Mouse (Mus musculus): ENCODE data around the gene Rpl41. TPM values are rescaled to one million over a fixed set of nuclear protein-coding genes. Genes with fewer than 3 reads are reported as not detected.

Gene Rpl41
- polyA plus RNA-seq, 1 experiment: not detected

DNA sequence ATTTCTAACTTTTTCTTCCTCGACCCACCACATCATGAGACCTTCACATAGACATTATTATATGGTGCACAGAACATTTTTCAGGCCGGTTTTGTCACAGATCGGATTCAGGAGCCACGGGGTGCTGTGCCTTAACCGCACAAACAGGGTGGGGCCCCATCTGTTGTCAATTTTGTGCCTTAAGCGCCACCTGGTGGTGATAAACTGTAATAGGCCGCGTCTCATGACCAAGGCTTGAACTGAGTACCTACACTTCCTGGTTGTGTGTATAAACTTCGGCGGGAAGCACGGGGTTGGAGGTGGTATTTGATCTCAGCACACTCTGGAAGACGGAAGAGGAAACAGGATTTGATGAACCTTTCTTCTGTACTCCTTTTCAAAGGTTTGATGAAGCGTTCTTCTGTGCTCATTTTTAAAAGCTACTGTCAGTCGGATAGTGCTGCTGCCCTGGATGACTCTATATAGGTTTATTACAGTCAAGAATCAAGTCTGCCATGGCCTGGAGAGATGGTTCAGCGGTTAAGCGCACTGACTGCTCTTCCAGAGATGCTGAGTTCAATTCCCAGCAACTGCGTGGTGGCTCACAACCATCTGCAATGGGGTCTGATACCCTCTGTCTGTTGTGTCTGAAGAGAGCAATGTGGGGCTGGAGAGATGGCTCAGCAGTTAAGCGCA is 12.7 kb downstream of the Rpl41 start:
- H3K27ac ChIP-seq (ENCODE audit: insufficient read depth, low read depth, low read length): no peak overlapping the region
- 15% methylated on average over 18 of the region's 18 CpGs for WGBS
- TF ChIP-seq POLR2A (IDR thresholded peaks at IDR 0.05; ENCODE audit: insufficient read depth, low read depth, low read length) (no peak), CTCF (IDR thresholded peaks at IDR 0.05; ENCODE audit: insufficient read depth, low read depth, low read length) (peak; percentile 61; the same call in 1 of the 2 replicates)
- no peak overlapping the region for H3K4me3 ChIP-seq (ENCODE audit: insufficient read depth, low read depth, low read length)
- H3K4me1 ChIP-seq (ENCODE audit: control insufficient read depth, insufficient read depth, low read length): peaks cover 4% of the 10 kb centered on the region; the same call in 1 of the 2 replicates

DNA sequence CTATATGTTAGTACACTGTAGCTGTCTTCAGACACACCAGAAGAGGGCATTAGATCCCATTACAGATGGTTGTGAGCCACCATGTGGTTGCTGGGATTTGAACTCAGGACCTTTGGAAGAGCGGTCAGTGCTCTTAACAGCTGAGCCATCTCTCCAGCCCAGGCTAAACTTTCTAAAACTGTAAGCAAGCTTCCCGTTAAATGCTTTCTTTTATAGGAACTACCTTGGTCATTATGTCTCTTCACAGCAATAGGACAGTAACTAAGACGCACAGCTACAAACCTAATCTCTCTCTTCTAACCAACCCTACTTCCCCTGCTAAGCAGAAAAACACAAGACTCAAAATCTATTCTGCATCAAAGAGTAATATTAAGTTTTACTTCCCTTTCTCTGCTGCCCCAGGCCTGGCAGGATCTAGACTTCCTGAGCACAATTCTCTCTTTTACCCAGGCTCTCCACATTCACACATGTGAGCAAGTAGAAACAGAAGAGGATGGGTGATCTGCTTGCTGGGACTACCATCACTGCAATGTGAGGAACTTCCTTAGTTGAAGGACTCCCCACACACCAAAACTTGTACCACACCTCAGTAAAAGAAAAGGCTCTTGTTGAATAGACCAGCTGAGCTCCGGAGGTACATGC is 13.4 kb downstream of the Rpl41 start:
- WGBS: 69% methylated on average over 4 of the region's 4 CpGs
- TF ChIP-seq POLR2A (IDR thresholded peaks at IDR 0.05; ENCODE audit: insufficient read depth, low read depth, low read length) (no peak), CTCF (IDR thresholded peaks at IDR 0.05; ENCODE audit: insufficient read depth, low read depth, low read length) (no peak)
- Histone ChIP-seq H3K27ac (ENCODE audit: insufficient read depth, low read depth, low read length) (no peak overlapping the region), H3K4me3 (ENCODE audit: insufficient read depth, low read depth, low read length) (no peak overlapping the region), H3K4me1 (ENCODE audit: control insufficient read depth, insufficient read depth, low read length) (peaks cover 4% of the 10 kb centered on the region; the same call in 1 of the 2 replicates)

DNA sequence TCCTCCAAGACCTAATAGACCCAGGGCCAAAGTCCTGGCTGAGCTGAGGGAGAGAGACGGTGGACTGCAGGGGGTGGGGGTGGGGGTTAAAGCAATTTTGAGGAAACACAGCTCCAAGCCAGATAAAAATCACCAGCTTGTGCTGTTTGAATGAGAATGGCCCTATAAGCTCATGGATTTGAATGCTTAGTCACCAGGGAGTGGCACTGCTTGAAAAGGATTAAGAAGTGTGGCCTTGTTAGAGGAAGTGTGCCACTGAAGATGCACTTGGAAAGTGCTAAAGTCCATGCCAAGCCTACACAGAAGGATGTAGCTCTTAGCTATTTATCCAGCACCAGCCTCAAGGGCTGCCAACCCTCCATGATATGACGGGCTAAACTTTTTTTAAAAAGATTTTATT is 13.9 kb downstream of the Rpl41 start:
- no peak overlapping the region for H3K4me3 ChIP-seq (ENCODE audit: insufficient read depth, low read depth, low read length)
- H3K27ac ChIP-seq (ENCODE audit: insufficient read depth, low read depth, low read length): no peak overlapping the region
- WGBS: 83% methylated on average over 2 of the region's 2 CpGs
- TF ChIP-seq POLR2A (IDR thresholded peaks at IDR 0.05; ENCODE audit: insufficient read depth, low read depth, low read length): no peak
- no peak for TF ChIP-seq CTCF (IDR thresholded peaks at IDR 0.05; ENCODE audit: insufficient read depth, low read depth, low read length)
- peaks cover 4% of the 10 kb centered on the region; the same call in 1 of the 2 replicates for H3K4me1 ChIP-seq (ENCODE audit: control insufficient read depth, insufficient read depth, low read length)

DNA sequence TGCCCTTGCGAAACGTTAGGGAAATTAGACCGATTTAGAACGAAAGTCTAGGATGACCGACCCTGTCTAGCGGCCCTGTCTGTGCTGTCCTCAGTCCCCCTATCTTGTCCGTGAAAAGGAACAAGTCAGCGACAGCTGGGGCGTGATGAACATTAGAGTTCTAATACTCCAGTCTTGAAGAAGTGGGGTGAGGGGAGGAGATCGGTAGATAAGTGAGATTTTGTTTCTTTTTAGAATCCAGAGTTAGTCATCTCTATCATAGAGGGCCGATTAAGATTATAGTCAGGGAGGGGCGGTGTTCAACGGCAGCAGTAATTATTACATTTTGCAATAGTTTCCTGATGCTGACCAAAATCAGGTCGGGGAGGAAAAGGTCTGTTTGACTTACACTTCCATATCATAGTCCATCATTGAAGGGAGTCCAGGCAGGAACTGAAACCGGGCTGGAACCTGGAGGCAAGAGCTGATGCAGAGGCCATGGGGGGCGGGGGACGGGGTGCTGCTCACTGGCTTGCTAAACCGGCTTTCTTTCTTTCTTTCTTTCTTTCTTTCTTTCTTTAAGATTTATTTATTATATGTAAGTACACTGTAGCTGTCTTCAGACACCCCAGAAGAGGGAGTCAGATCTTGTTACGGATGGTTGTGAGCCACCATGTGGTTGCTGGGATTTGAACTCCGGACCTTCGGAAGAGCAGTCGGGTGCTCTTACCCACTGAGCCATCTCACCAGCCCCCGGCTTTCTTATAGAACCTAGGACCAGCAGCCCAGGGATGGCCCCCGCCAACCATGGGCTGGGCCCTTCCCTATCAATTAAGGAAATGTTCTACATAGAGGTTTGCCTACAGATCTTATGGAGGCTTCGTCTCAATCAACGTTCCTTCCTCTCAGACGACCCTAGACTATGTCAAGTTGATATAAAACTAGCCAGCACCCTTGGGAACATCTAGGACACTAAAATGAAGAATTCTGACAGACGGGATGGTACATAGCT is 22.4 kb downstream of the Rpl41 start:
- Histone ChIP-seq H3K4me1 (ENCODE audit: control insufficient read depth, insufficient read depth, low read length) (peaks cover 9% of the 10 kb centered on the region), H3K4me3 (ENCODE audit: insufficient read depth, low read depth, low read length) (peak overlapping the region; percentile 80), H3K27ac (ENCODE audit: insufficient read depth, low read depth, low read length) (no peak overlapping the region)
- TF ChIP-seq CTCF (IDR thresholded peaks at IDR 0.05; ENCODE audit: insufficient read depth, low read depth, low read length) (no peak), POLR2A (IDR thresholded peaks at IDR 0.05; ENCODE audit: insufficient read depth, low read depth, low read length) (no peak)
- 28% methylated on average over 28 of the region's 28 CpGs for WGBS

DNA sequence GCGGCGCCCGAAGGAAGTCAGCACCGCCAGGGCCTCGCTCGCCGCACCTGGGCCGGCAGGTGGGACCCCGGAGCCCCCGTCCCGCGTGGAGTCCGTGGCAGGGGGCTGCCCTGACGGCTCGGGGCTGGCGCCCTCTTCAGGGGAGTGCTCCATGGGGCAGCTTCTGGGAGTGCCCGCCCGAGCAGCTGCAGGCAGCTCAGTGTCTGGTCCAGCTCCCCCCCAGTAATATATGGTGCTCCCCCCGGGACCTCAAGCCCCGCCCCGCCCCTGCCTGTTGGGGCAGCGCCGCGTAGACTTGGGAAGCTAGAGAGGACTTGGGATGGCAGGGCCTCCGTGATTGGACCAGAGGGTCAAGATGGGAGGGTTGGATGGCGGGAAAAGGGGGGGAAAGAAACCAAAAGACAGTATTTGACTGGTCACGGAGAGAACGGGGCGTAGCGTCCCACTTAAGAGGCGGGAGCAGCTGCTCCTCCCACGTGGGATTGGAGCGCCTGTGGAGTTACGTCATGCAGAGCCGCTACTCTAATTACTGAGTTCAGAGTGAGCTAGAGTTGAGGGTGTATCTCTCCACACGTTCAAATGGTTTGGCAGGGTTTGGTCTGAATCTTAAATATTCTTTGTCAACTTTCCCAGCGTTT is 23.3 kb downstream of the Rpl41 start, which contains the start of gene Esyt1:
Gene Esyt1 (minus strand): TSS at position 201 of the 638 bp plus-strand sequence.
- Histone ChIP-seq H3K4me1 (ENCODE audit: control insufficient read depth, insufficient read depth, low read length) (peaks cover 8% of the 10 kb centered on the region), H3K4me3 (ENCODE audit: insufficient read depth, low read depth, low read length) (peak within 1 kb of the TSS; percentile 80), H3K27ac (ENCODE audit: insufficient read depth, low read depth, low read length) (0 out of 2 replicates have a peak within 1 kb of the TSS, but pooled peaks have one; percentile 9)
- peak; percentile 26; the same call in 1 of the 2 replicates for TF ChIP-seq CTCF (IDR thresholded peaks at IDR 0.05; ENCODE audit: insufficient read depth, low read depth, low read length)
- no peak for TF ChIP-seq POLR2A (IDR thresholded peaks at IDR 0.05; ENCODE audit: insufficient read depth, low read depth, low read length)
- under 1% methylated on average over 37 of the region's 37 CpGs for WGBS

DNA sequence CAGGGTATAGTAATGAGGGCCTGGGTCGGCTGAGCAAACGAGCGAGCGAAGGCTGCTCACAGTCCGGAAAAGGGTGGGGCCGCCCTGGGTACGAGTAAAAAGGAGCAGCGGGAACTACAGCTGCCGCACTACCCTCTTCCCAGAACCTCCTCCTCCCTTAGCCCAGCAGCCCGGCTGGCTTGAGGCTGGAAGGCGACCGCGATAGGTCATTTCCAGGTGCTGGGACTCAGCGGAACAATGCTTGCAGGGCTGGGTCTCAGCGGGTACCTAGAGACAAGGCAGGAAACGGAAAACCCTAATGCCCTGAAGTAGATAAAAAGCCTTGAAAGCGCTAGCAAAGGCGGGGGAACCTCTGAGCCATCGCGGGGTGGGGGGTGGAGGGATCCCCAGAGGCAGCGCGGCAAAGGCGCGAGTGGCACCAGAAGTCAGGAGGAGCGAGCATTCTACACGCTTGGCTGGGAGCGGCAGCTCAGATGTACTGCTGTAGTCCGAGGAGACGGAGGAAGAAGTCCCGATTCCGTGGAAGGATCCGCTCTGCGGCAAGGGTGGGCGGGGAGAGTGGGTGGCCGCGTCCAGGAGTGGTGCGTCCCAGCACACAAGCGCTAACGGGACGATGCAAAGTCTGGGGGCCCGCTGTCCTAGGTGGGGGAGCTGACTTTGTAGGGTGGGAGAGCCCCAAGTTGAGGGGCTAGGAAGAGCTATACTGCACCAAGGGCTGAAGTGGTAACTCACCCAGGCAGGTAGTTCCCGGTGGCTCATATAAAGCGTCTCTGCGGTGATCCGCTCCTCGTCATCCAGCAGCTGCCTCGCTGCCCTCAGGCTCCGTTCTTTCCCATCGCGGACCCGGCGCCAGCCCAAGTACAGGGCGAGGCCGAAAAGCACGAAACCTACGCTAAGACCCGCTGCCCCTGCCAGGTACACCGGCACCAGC is 24.1 kb downstream of the Rpl41 start:
- Histone ChIP-seq H3K4me3 (ENCODE audit: insufficient read depth, low read depth, low read length) (peak overlapping the region; percentile 80), H3K27ac (ENCODE audit: insufficient read depth, low read depth, low read length) (0 out of 2 replicates have a peak overlapping the region, but pooled peaks have one; percentile 9), H3K4me1 (ENCODE audit: control insufficient read depth, insufficient read depth, low read length) (peaks cover 8% of the 10 kb centered on the region)
- TF ChIP-seq CTCF (IDR thresholded peaks at IDR 0.05; ENCODE audit: insufficient read depth, low read depth, low read length) (no peak), POLR2A (IDR thresholded peaks at IDR 0.05; ENCODE audit: insufficient read depth, low read depth, low read length) (no peak)
- WGBS: 2% methylated on average over 58 of the region's 58 CpGs

DNA sequence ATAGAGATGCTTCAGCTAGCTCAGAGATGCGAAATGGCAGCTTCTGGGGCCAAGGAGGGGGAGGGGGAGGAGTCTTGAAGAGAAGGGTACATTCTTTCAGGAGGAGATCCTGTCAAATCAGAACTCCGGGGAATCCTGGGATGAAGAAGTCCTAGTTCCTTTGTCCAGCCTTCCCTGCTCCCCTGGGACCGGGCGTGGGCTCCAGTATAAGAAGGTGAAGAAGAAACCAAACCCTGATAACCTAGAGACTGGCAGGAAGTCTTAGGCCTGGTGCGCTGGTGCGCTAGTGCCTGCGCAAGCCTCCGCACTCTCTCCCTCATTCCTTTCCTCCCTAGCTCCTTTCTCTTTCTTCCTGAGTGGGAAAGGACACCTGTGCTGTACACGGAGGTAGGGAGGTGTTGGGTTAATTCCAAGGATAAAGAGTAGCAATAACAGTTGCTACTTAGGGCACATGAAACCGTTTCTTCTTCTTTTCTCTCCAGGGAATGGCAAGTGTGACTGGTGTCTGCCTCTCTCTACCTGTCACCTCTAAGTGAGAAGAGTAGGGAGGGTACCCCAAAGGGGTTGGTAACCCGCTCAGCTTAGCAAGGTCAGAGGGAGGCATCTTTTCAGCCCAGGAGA is 24.9 kb downstream of the Rpl41 start:
- peaks cover 8% of the 10 kb centered on the region for H3K4me1 ChIP-seq (ENCODE audit: control insufficient read depth, insufficient read depth, low read length)
- TF ChIP-seq CTCF (IDR thresholded peaks at IDR 0.05; ENCODE audit: insufficient read depth, low read depth, low read length) (no peak), POLR2A (IDR thresholded peaks at IDR 0.05; ENCODE audit: insufficient read depth, low read depth, low read length) (no peak)
- no peak overlapping the region for H3K27ac ChIP-seq (ENCODE audit: insufficient read depth, low read depth, low read length)
- peak overlapping the region; percentile 80 for H3K4me3 ChIP-seq (ENCODE audit: insufficient read depth, low read depth, low read length)
- 59% methylated on average over 11 of the region's 11 CpGs for WGBS

Data from olfactory bulb, adult 2 months (tissue).